Mouse (Mus musculus) intestine, postnatal 0 days (tissue): ENCODE measurements at regions not wholly inside any gene's neighbourhood (a gene's known extent, or its start where the extent isn't known, plus 50 kb on each side); places are given as distances from the start of the nearest gene placed in this dataset.

ENCODE experiments used
- ATAC-seq: fragments of 200-750 bp; cut with Nextera tagmentation; 2 replicates; pipeline ENCODE4 v1.8.0; 2017; ENCODE audit warnings: mild to moderate bottlenecking, moderate TSS enrichment, moderate library complexity
- H3K27ac ChIP-seq: fragments of 300-500 bp; sonication (generic); 2 replicates; pipeline ENCODE4 v1.5.1; 2014; ENCODE audit warnings: mild to moderate bottlenecking, low read depth, low read length, moderate library complexity
- H3K27me3 ChIP-seq: fragments of 300-500 bp; sonication (generic); replicated peaks from 2 replicates; pipeline ENCODE4 v1.6.1; 2014; ENCODE audit warnings: low read length, mixed read lengths; ENCODE audit not compliant: control insufficient read depth, insufficient read depth
- H3K36me3 ChIP-seq: fragments of 300-500 bp; sonication (generic); 2 replicates; pipeline ENCODE4 v1.6.1; 2014; ENCODE audit warnings: mild to moderate bottlenecking, moderate library complexity; ENCODE audit not compliant: control insufficient read depth, insufficient read depth
- H3K4me1 ChIP-seq: fragments of 300-500 bp; sonication (generic); replicated peaks from 2 replicates; pipeline ENCODE4 v1.6.1; 2014; ENCODE audit warnings: antibody characterized with exemption, low read length, mixed read lengths; ENCODE audit not compliant: control insufficient read depth, insufficient read depth
- H3K4me2 ChIP-seq: fragments of 300-500 bp; sonication (generic); replicated peaks from 2 replicates; pipeline ENCODE4 v1.6.1; 2014; ENCODE audit warnings: low read depth, mild to moderate bottlenecking, moderate library complexity
- H3K4me3 ChIP-seq: fragments of 300-500 bp; sonication (generic); 2 replicates; pipeline ENCODE4 v1.5.1; 2014; ENCODE audit warnings: low read depth, low read length
- H3K9ac ChIP-seq: fragments of 300-500 bp; sonication (generic); 2 replicates; pipeline ENCODE4 v1.6.1; 2014; ENCODE audit warnings: mild to moderate bottlenecking, low read depth, low read length
- H3K9me3 ChIP-seq: fragments of 300-500 bp; sonication (generic); 2 replicates; pipeline ENCODE4 v1.6.1; 2016; ENCODE audit warnings: mixed run types; ENCODE audit not compliant: control insufficient read depth
- CTCF ChIP-seq: sonication (generic); IDR thresholded peaks from 2 replicates; pipeline ENCODE4 v1.5.1; 2016; ENCODE audit warnings: low read depth, mild to moderate bottlenecking, control low read depth, antibody characterized with exemption, moderate library complexity
- WGBS: fragments of 180-500 bp; shearing (Covaris S2); extraction: QIAGEN DNeasy Blood & Tissue Kit; methylation state at CpG from one replicate; pipeline ENCODE4 v1.1.7; 2014; 5-methylcytosine and 5-hydroxymethylcytosine counted together

- Histone ChIP-seq H3K4me1 (no peaks in the 10 kb centered on the region), H3K9me3 (no peaks in the 10 kb centered on the region), H3K27ac (no peak overlapping the region), H3K9ac (no peak overlapping the region), H3K27me3 (no peaks in the 10 kb centered on the region), H3K36me3 (no peaks in the 10 kb centered on the region), H3K4me3 (no peak overlapping the region), H3K4me2 (no peak overlapping the region)
- WGBS, result 36% methylated on average over 10 of the region's 10 CpGs
- no peak; the same call in 1 of the 2 replicates for ATAC-seq
- no peak for TF ChIP-seq CTCF
Observed at GRCm38 (mm10) chr3:35249160-35249559, 504.7 kb upstream of the Atp11b start.

- H3K36me3 ChIP-seq, result no peaks in the 10 kb centered on the region
- TF ChIP-seq CTCF, result no peak
- no peak overlapping the region for H3K27ac ChIP-seq
- no peak for ATAC-seq
- H3K9ac ChIP-seq, result no peak overlapping the region
- 84% methylated on average over 14 of the region's 14 CpGs for WGBS
- no peaks in the 10 kb centered on the region for H3K4me1 ChIP-seq
- no peaks in the 10 kb centered on the region for H3K9me3 ChIP-seq
- no peak overlapping the region for H3K4me3 ChIP-seq
- no peaks in the 10 kb centered on the region for H3K27me3 ChIP-seq
- no peak overlapping the region for H3K4me2 ChIP-seq
Observed at GRCm38 (mm10) chr3:35250092-35250749, 503.7 kb upstream of the Atp11b start.

GRCm38 (mm10) chr3:35253861-35254260 is 500.0 kb upstream of the Atp11b start:
- Histone ChIP-seq H3K4me1 (no peaks in the 10 kb centered on the region), H3K9me3 (no peaks in the 10 kb centered on the region), H3K4me3 (no peak overlapping the region), H3K27ac (no peak overlapping the region), H3K36me3 (no peaks in the 10 kb centered on the region), H3K4me2 (no peak overlapping the region), H3K27me3 (no peaks in the 10 kb centered on the region), H3K9ac (no peak overlapping the region)
- no peak for TF ChIP-seq CTCF
- 72% methylated on average over 5 of the region's 5 CpGs for WGBS
- no peak for ATAC-seq

GRCm38 (mm10) chr3:35260936-35261335 is 493.0 kb upstream of the Atp11b start:
- H3K4me3 ChIP-seq, result no peak overlapping the region
- no peak overlapping the region for H3K4me2 ChIP-seq
- H3K27me3 ChIP-seq, result no peaks in the 10 kb centered on the region
- TF ChIP-seq CTCF, result no peak
- H3K27ac ChIP-seq, result no peak overlapping the region
- H3K9ac ChIP-seq, result no peak overlapping the region
- no peaks in the 10 kb centered on the region for H3K9me3 ChIP-seq
- no peaks in the 10 kb centered on the region for H3K4me1 ChIP-seq
- WGBS, result 87% methylated on average over 6 of the region's 6 CpGs
- ATAC-seq, result no peak
- H3K36me3 ChIP-seq, result no peaks in the 10 kb centered on the region

- Histone ChIP-seq H3K9ac (no peak overlapping the region), H3K27me3 (no peaks in the 10 kb centered on the region), H3K36me3 (no peaks in the 10 kb centered on the region), H3K27ac (no peak overlapping the region), H3K4me3 (no peak overlapping the region), H3K4me2 (no peak overlapping the region), H3K9me3 (no peaks in the 10 kb centered on the region), H3K4me1 (no peaks in the 10 kb centered on the region)
- ATAC-seq, result no peak
- no peak for TF ChIP-seq CTCF
- WGBS, result 65% methylated on average over 4 of the region's 4 CpGs
Observed at GRCm38 (mm10) chr3:35268949-35269348, 485.0 kb upstream of the Atp11b start.

GRCm38 (mm10) chr3:35269977-35270880 is 483.7 kb upstream of the Atp11b start:
- H3K27ac ChIP-seq, result no peak overlapping the region
- H3K4me2 ChIP-seq, result no peak overlapping the region
- 70% methylated on average over 7 of the region's 7 CpGs for WGBS
- no peak overlapping the region for H3K9ac ChIP-seq
- H3K9me3 ChIP-seq, result no peaks in the 10 kb centered on the region
- ATAC-seq, result no peak
- H3K4me3 ChIP-seq, result no peak overlapping the region
- H3K36me3 ChIP-seq, result no peaks in the 10 kb centered on the region
- TF ChIP-seq CTCF, result no peak
- no peaks in the 10 kb centered on the region for H3K4me1 ChIP-seq
- H3K27me3 ChIP-seq, result no peaks in the 10 kb centered on the region
